Mouse (Mus musculus) midbrain, embryonic 11.5 days (tissue): ENCODE results near the gene Ssr2. TPM values are rescaled to one million over a fixed set of nuclear protein-coding genes. Genes with fewer than 3 reads are reported as not detected.

ENCODE experiments used
- ATAC-seq: fragments of 200-750 bp; cut with Nextera tagmentation; 2 replicates; pipeline ENCODE4 v1.8.0; 2017; ENCODE audit warnings: moderate TSS enrichment, moderate library complexity; ENCODE audit not compliant: low FRiP score
- DNase-seq: peaks from one replicate; pipeline ENCODE4 v3.0.0; 2015; ENCODE audit warnings: low spot score; ENCODE audit errors: missing footprints
- H3K27ac ChIP-seq: fragments of 300-500 bp; sonication (generic); 2 replicates; pipeline ENCODE4 v1.5.1; 2014; ENCODE audit warnings: low read depth, low read length
- H3K27me3 ChIP-seq: fragments of 300-500 bp; sonication (generic); 2 replicates; pipeline ENCODE4 v1.6.1; 2014; ENCODE audit warnings: mild to moderate bottlenecking, low read length, moderate library complexity, mixed read lengths; ENCODE audit not compliant: control insufficient read depth, insufficient read depth
- H3K36me3 ChIP-seq: fragments of 300-500 bp; sonication (generic); 2 replicates; pipeline ENCODE4 v1.6.1; 2014; ENCODE audit warnings: mild to moderate bottlenecking, low read length, moderate library complexity, mixed read lengths; ENCODE audit not compliant: control insufficient read depth, insufficient read depth
- H3K4me1 ChIP-seq: fragments of 300-500 bp; sonication (generic); 2 replicates; pipeline ENCODE4 v1.6.1; 2014; ENCODE audit warnings: low read length; ENCODE audit not compliant: control insufficient read depth, insufficient read depth
- H3K4me2 ChIP-seq: fragments of 300-500 bp; sonication (generic); 2 replicates; pipeline ENCODE4 v1.6.1; 2014; ENCODE audit warnings: mild to moderate bottlenecking, moderate library complexity
- H3K4me3 ChIP-seq: fragments of 300-500 bp; sonication (generic); 2 replicates; pipeline ENCODE4 v1.5.1; 2014; ENCODE audit warnings: low read depth, low read length
- H3K9ac ChIP-seq: fragments of 300-500 bp; sonication (generic); 2 replicates; pipeline ENCODE4 v1.6.1; 2014; ENCODE audit warnings: low read length
- H3K9me3 ChIP-seq: fragments of 300-500 bp; sonication (generic); 2 replicates; pipeline ENCODE4 v1.6.1; 2016; ENCODE audit warnings: low read length; ENCODE audit not compliant: control insufficient read depth
- WGBS: fragments of 180-500 bp; shearing (Covaris S2); extraction: QIAGEN DNeasy Blood & Tissue Kit; methylation state at CpG from one replicate; pipeline ENCODE4 v1.1.7; 2014; 5-methylcytosine and 5-hydroxymethylcytosine counted together
- polyA plus RNA-seq: library from polyadenylated mRNA; unstranded; fragments of >200 nt; fragmentation: Nextera tagmentation; extraction: Ambion mirVana; gene quantifications from 2 replicates; pipeline ENCODE4 v1.2.1, GENCODE M21; 2014

Ssr2 gene
- polyA plus RNA-seq, 1 experiment from 2014 or later = 154 TPM

- Histone ChIP-seq H3K36me3 (no peaks in the 10 kb centered on the region), H3K4me1 (peaks cover 28% of the 10 kb centered on the region), H3K9me3 (no peaks in the 10 kb centered on the region), H3K27ac (peak overlapping the region; percentile 95), H3K4me2 (peak overlapping the region; percentile 89), H3K27me3 (no peaks in the 10 kb centered on the region), H3K9ac (peak overlapping the region; percentile 97), H3K4me3 (peak overlapping the region; percentile 84)
- DNase-seq (peak; percentile 96), ATAC-seq (peak; percentile 23)
- WGBS = 1% methylated on average over 33 of the region's 36 CpGs
Observed at GRCm38 (mm10) chr3:88621537-88622112, 45.9 kb downstream of the Ssr2 start.

- Histone ChIP-seq H3K36me3 (no peaks in the 10 kb centered on the region), H3K9me3 (no peaks in the 10 kb centered on the region), H3K27me3 (no peaks in the 10 kb centered on the region), H3K9ac (peak overlapping the region; percentile 97), H3K4me2 (peak overlapping the region; percentile 89), H3K4me3 (peak overlapping the region; percentile 84), H3K4me1 (peaks cover 28% of the 10 kb centered on the region), H3K27ac (peak overlapping the region; percentile 95)
- DNase-seq (peak; percentile 96), ATAC-seq (no peak)
- under 1% methylated on average over 24 of the region's 24 CpGs for WGBS
Observed at GRCm38 (mm10) chr3:88622113-88622940, 46.7 kb downstream of the Ssr2 start.

GRCm38 (mm10) chr3:88622941-88623345 lies 47.3 kb downstream of the Ssr2 start:
- peak overlapping the region; percentile 89 for H3K4me2 ChIP-seq
- H3K4me3 ChIP-seq = peak overlapping the region; percentile 84
- ATAC-seq (peak; percentile 36; the same call in 1 of the 2 replicates), DNase-seq (peak; percentile 92)
- 0% methylated on average over 5 of the region's 6 CpGs for WGBS
- no peaks in the 10 kb centered on the region for H3K9me3 ChIP-seq
- H3K27ac ChIP-seq = peak overlapping the region; percentile 95
- peaks cover 28% of the 10 kb centered on the region for H3K4me1 ChIP-seq
- H3K27me3 ChIP-seq = no peaks in the 10 kb centered on the region
- peak overlapping the region; percentile 97 for H3K9ac ChIP-seq
- H3K36me3 ChIP-seq = no peaks in the 10 kb centered on the region

GRCm38 (mm10) chr3:88623346-88624135 lies 47.9 kb downstream of the Ssr2 start:
- 1% methylated on average over 15 of the region's 15 CpGs for WGBS
- Histone ChIP-seq H3K36me3 (no peaks in the 10 kb centered on the region), H3K9ac (peak overlapping the region; percentile 97), H3K4me1 (peaks cover 28% of the 10 kb centered on the region), H3K9me3 (no peaks in the 10 kb centered on the region), H3K4me2 (peak overlapping the region; percentile 89), H3K27ac (peak overlapping the region; percentile 95), H3K4me3 (peak overlapping the region; percentile 84), H3K27me3 (no peaks in the 10 kb centered on the region)
- no peak for ATAC-seq
- peak; percentile 93 for DNase-seq

- no peak for DNase-seq
- no peak for ATAC-seq
- Histone ChIP-seq H3K27me3 (no peaks in the 10 kb centered on the region), H3K4me2 (peak overlapping the region; percentile 89), H3K4me1 (peaks cover 28% of the 10 kb centered on the region), H3K4me3 (peak overlapping the region; percentile 84), H3K9me3 (no peaks in the 10 kb centered on the region), H3K36me3 (peaks cover under 1% of the 10 kb centered on the region; the same call in 1 of the 2 replicates), H3K9ac (peak overlapping the region; percentile 97), H3K27ac (peak overlapping the region; percentile 95)
- WGBS = 26% methylated on average over 4 of the region's 4 CpGs
Observed at GRCm38 (mm10) chr3:88624324-88624723, 48.6 kb downstream of the Ssr2 start.

GRCm38 (mm10) chr3:88624951-88625350 lies 49.3 kb downstream of the Ssr2 start:
- H3K36me3 ChIP-seq = peaks cover 6% of the 10 kb centered on the region
- DNase-seq (no peak), ATAC-seq (no peak)
- H3K9me3 ChIP-seq = no peaks in the 10 kb centered on the region
- 57% methylated on average over 2 of the region's 2 CpGs for WGBS
- H3K9ac ChIP-seq = peak overlapping the region; percentile 97
- H3K27ac ChIP-seq = peak overlapping the region; percentile 95
- H3K4me3 ChIP-seq = peak overlapping the region; percentile 84
- peak overlapping the region; percentile 89 for H3K4me2 ChIP-seq
- H3K27me3 ChIP-seq = no peaks in the 10 kb centered on the region
- peaks cover 28% of the 10 kb centered on the region for H3K4me1 ChIP-seq

- WGBS = 92% methylated on average over 7 of the region's 7 CpGs
- no peak overlapping the region for H3K9ac ChIP-seq
- ATAC-seq = no peak
- H3K27me3 ChIP-seq = no peaks in the 10 kb centered on the region
- H3K9me3 ChIP-seq = no peaks in the 10 kb centered on the region
- DNase-seq = no peak
- H3K36me3 ChIP-seq = peaks cover 11% of the 10 kb centered on the region
- no peak overlapping the region for H3K4me2 ChIP-seq
- H3K27ac ChIP-seq = no peak overlapping the region; the same call in 1 of the 2 replicates
- H3K4me3 ChIP-seq = no peak overlapping the region
- H3K4me1 ChIP-seq = peaks cover 25% of the 10 kb centered on the region
Observed at GRCm38 (mm10) chr3:88625531-88625930, 49.9 kb downstream of the Ssr2 start.

GRCm38 (mm10) chr3:88626316-88626715 lies 50.6 kb downstream of the Ssr2 start:
- peaks cover 13% of the 10 kb centered on the region for H3K36me3 ChIP-seq
- H3K4me1 ChIP-seq = peaks cover 24% of the 10 kb centered on the region
- H3K4me2 ChIP-seq = no peak overlapping the region
- DNase-seq (no peak), ATAC-seq (no peak)
- 81% methylated on average over 7 of the region's 7 CpGs for WGBS
- H3K27me3 ChIP-seq = no peaks in the 10 kb centered on the region
- H3K9ac ChIP-seq = no peak overlapping the region
- no peak overlapping the region for H3K27ac ChIP-seq
- H3K4me3 ChIP-seq = no peak overlapping the region
- no peaks in the 10 kb centered on the region for H3K9me3 ChIP-seq
